Mouse (Mus musculus) adrenal gland, adult 10 weeks (tissue): ENCODE measurements around the gene Tmprss9. TPM values are rescaled to one million over a fixed set of nuclear protein-coding genes. Genes with fewer than 3 reads are reported as not detected.

Experiments
- polyA plus RNA-seq: library from polyadenylated mRNA; stranded (reverse); fragments of 350-450 nt; fragmentation: Illumina TruSeq; extraction: RNeasy Lipid Tissue Mini Kit (QIAGEN cat#74804); gene quantifications from one replicate; pipeline ENCODE4 v1.2.3, GENCODE M21; 2014; ENCODE audit warnings: low read depth, low replicate concordance

Tmprss9 gene
- not detected for polyA plus RNA-seq

GRCm38 (mm10) chr10:80871581-80871980, at the start of gene Tmprss9:
TSS of gene Tmprss9 (plus strand) at chr10:80871848.

GRCm38 (mm10) chr10:80826151-80827062, 45.2 kb upstream of the Tmprss9 start, which contains the start of gene Oaz1:
TSS of gene Oaz1 (plus strand) at chr10:80826656.

GRCm38 (mm10) chr10:80843931-80844547, 27.6 kb upstream of the Tmprss9 start, which contains the start of gene Lingo3:
TSS of gene Lingo3 (minus strand) at chr10:80844039.

GRCm38 (mm10) chr10:80854913-80855748, 16.5 kb upstream of the Tmprss9 start, which contains the start of the genes Lsm7 and Sppl2b:
TSS of gene Lsm7 (minus strand) at chr10:80855209.
TSS of gene Sppl2b (plus strand) at chr10:80855275.

GRCm38 (mm10) chr10:80900318-80901247, 28.9 kb downstream of the Tmprss9 start, which contains the start of gene Timm13:
TSS of gene Timm13 (minus strand) at chr10:80900969.

GRCm38 (mm10) chr10:80917779-80918434, 46.3 kb downstream of the Tmprss9 start, which contains the start of gene Lmnb2:
TSS of gene Lmnb2 (minus strand) at chr10:80918245.

GRCm38 (mm10) chr10:80929299-80930226, 57.9 kb downstream of the Tmprss9 start, which contains the start of gene Gadd45b:
TSS of gene Gadd45b (plus strand) at chr10:80930073.

Other genes starting within 250 kb of the Tmprss9 start
- gene Csnk1g2, start 249.0 kb upstream of the Tmprss9 start, polyA plus RNA-seq, result 2.0 TPM
- 0.58 TPM for gene Btbd2, start 214.8 kb upstream of the Tmprss9 start, polyA plus RNA-seq
- 3.6 TPM for gene Mknk2, start 193.7 kb upstream of the Tmprss9 start, polyA plus RNA-seq
- 3.9 TPM for gene Mob3a, start 169.9 kb upstream of the Tmprss9 start, polyA plus RNA-seq
- gene Izumo4, start 169.7 kb upstream of the Tmprss9 start, polyA plus RNA-seq, result not detected
- gene Ap3d1, start 129.6 kb upstream of the Tmprss9 start, polyA plus RNA-seq, result 9.3 TPM
- 3.6 TPM for gene Dot1l, start 116.6 kb upstream of the Tmprss9 start, polyA plus RNA-seq
- 2.6 TPM for gene Sf3a2, start 73.7 kb upstream of the Tmprss9 start, polyA plus RNA-seq
- gene Plekhj1, start 73.2 kb upstream of the Tmprss9 start, polyA plus RNA-seq, result 2.5 TPM
- not detected for gene Amh, start 66.6 kb upstream of the Tmprss9 start, polyA plus RNA-seq
- not detected for gene Jsrp1, start 58.4 kb upstream of the Tmprss9 start, polyA plus RNA-seq
- 163 TPM for gene Oaz1, start 45.2 kb upstream of the Tmprss9 start, polyA plus RNA-seq
- 0.76 TPM for gene Lingo3, start 27.8 kb upstream of the Tmprss9 start, polyA plus RNA-seq
- gene Lsm7, start 16.6 kb upstream of the Tmprss9 start, polyA plus RNA-seq, result 3.7 TPM
- not detected for gene Sppl2b, start 16.6 kb upstream of the Tmprss9 start, polyA plus RNA-seq
- gene Timm13, start 29.1 kb downstream of the Tmprss9 start, polyA plus RNA-seq, result not detected
- gene Lmnb2, start 46.4 kb downstream of the Tmprss9 start, polyA plus RNA-seq, result 0.23 TPM
- 28.2 TPM for gene Gadd45b, start 58.2 kb downstream of the Tmprss9 start, polyA plus RNA-seq
- 10.1 TPM for gene Gng7, start 143.1 kb downstream of the Tmprss9 start, polyA plus RNA-seq
- 0.93 TPM for gene Diras1, start 153.8 kb downstream of the Tmprss9 start, polyA plus RNA-seq
- gene Slc39a3, start 165.6 kb downstream of the Tmprss9 start, polyA plus RNA-seq, result 1.7 TPM
- 2.3 TPM for gene Sgta, start 188.3 kb downstream of the Tmprss9 start, polyA plus RNA-seq
- gene Thop1, start 198.2 kb downstream of the Tmprss9 start, polyA plus RNA-seq, result not detected
- not detected for gene Creb3l3, start 227.0 kb downstream of the Tmprss9 start, polyA plus RNA-seq
- gene Map2k2, start 234.1 kb downstream of the Tmprss9 start, polyA plus RNA-seq, result 3.4 TPM